Mouse (Mus musculus) retina, postnatal 7 days (tissue): ENCODE measurements around the gene Jakmip3.
A peak's percentile ranks its signal among the peaks of the same experiment; 100 is the strongest.

ENCODE experiments used
- DNase-seq: peaks from one replicate; pipeline ENCODE4 v3.0.0-alpha.2; 2012; ENCODE audit warnings: low read depth, low spot score

Gene Jakmip3

DNA sequence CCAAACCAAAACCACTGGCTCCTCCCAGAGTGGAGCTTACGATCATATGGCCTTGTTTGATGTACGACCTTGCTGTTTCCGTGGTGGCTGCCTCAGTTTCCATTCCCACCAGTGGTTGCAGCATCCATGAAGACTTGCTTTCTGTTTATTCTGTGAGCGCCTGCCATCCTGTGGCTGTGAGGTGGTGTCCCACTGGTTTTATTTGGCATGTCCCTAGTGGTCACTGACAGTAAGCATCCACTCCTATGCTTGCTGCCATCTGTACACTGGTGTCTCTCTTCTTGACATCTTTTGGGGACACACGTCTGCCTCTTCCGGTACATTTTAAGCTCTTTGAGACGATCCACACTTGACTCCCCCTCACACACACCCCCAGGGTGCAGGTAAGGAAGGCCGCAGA is 7.2 kb downstream of the Jakmip3 start:
- no peak for DNase-seq

DNA sequence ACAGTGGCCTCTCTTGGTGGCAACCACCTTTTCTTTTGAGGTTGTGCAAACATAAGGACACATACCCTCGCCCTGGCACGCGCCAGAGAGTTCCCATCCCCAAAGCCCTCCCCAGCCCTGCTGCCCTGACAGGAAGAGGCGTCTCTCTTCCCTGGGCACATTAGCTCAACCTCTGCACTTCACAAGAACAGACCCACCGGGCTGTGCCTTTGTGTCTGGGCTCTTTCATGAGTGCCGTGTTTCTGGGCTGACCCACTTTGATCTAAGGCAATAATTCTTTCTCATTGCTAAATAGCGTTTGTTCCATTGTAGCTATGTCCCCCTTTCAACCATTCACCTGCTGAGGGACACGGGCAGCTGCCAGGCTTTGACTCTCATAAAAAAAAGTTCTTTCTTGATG is 7.8 kb downstream of the Jakmip3 start:
- DNase-seq, result no peak

- DNase-seq, result no peak
Measured at GRCm38 (mm10) chr7:138955787-138956186, 15.3 kb downstream of the Jakmip3 start.

GRCm38 (mm10) chr7:138957106-138957505 is 16.6 kb downstream of the Jakmip3 start:
- DNase-seq, result no peak

GRCm38 (mm10) chr7:138959747-138960146 is 19.2 kb downstream of the Jakmip3 start:
- DNase-seq, result no peak

GRCm38 (mm10) chr7:138963756-138964155 is 23.2 kb downstream of the Jakmip3 start:
- no peak for DNase-seq

GRCm38 (mm10) chr7:138968010-138968620 is 27.6 kb downstream of the Jakmip3 start:
- no peak for DNase-seq

GRCm38 (mm10) chr7:138977510-138977909 is 37.0 kb downstream of the Jakmip3 start:
- DNase-seq, result no peak

DNA sequence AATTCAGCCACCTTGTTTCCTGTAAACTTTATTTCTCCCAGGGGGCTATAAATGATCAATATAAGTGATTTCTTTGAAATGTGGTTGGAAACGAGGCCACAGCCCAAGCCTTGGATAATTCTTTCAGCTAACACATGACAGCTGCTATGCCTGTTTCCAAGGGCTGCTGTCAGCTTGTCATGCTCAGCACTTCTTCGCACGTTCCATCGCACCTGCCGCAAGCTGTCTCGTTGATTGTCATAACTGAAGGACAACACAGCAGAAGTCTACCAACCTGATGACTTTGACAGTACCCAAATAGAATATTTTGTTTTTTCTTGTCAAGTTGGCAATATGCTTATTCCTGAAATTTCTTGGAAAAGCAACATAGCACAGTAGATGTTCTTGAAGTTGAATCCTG is 44.0 kb downstream of the Jakmip3 start:
- DNase-seq, result no peak

GRCm38 (mm10) chr7:138989156-138989555 is 48.6 kb downstream of the Jakmip3 start:
- DNase-seq, result no peak

- no peak for DNase-seq
Measured at GRCm38 (mm10) chr7:139002692-139003091, 62.2 kb downstream of the Jakmip3 start.

DNA sequence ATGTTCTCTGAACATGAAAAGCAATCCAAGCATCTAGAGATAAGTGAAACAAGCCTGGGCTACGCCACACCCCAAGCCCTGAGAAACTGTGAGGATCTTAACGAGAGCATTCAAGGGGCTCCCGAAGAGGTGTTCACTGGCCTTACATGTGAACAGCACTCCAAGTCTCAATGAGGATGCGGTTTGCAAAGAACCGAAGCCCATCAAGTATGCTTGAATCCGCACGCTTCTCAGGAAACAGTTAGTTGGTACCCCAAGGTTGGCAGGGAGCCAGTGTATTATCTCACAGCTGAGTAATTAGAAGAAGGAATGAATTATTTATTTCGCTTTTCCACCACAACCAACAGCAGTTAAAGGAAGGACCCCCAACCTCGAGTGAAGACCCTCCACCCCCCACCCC is 62.7 kb downstream of the Jakmip3 start:
- no peak for DNase-seq

- no peak for DNase-seq
Measured at GRCm38 (mm10) chr7:139009786-139010502, 69.4 kb downstream of the Jakmip3 start.

- DNase-seq, result peak; percentile 44
Measured at GRCm38 (mm10) chr7:139011027-139011426, 70.5 kb downstream of the Jakmip3 start.

DNA sequence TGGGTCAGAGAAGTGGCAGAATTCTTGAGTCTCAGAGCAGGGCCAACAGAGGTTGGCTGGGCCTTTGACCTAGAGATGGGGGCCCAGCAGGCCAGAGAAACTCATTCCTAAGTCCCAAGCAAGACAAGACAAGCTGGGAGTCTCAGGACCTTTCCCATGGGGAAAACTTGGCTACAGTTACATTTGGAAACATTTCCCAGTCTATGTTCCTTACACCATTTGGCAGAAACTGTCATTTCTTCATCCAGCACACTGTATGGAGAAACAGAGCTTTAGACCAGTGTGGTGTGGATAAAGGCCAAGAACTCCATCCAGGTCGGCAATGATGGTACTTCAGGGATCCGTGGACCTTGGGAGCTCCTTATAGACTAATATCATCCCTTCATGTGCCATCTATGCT is 71.1 kb downstream of the Jakmip3 start:
- DNase-seq, result no peak

DNA sequence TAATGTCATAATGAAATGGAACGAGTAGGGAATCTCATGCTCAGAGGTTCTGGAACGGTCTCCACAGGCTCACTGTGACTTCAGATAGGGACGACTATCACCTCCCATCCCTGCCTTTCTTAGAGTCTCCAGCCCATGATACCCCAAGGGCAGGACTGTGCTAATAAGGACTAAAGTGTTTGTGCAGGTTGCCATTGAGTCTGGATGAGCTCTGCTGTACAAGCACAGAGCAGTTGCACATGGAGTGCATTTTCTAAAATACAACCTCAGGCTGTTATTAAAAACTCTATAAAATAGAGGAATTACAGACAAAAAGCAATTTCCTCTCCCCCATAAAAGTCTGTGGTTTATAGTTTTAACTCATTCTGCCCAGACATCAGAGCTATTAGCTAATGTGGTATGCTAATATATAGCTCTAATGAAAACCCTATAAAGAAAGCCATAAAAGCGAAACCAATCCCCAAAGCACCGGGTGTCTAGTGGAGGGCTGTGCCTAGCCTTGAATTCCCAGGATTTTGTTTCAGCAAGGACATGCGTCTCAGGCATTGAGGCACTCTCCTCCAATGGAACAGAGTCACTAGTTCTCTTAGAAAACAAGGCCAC is 72.3 kb downstream of the Jakmip3 start:
- no peak for DNase-seq

GRCm38 (mm10) chr7:139015143-139015542 is 74.6 kb downstream of the Jakmip3 start:
- no peak for DNase-seq

GRCm38 (mm10) chr7:139016288-139016687 is 75.8 kb downstream of the Jakmip3 start:
- no peak for DNase-seq

DNA sequence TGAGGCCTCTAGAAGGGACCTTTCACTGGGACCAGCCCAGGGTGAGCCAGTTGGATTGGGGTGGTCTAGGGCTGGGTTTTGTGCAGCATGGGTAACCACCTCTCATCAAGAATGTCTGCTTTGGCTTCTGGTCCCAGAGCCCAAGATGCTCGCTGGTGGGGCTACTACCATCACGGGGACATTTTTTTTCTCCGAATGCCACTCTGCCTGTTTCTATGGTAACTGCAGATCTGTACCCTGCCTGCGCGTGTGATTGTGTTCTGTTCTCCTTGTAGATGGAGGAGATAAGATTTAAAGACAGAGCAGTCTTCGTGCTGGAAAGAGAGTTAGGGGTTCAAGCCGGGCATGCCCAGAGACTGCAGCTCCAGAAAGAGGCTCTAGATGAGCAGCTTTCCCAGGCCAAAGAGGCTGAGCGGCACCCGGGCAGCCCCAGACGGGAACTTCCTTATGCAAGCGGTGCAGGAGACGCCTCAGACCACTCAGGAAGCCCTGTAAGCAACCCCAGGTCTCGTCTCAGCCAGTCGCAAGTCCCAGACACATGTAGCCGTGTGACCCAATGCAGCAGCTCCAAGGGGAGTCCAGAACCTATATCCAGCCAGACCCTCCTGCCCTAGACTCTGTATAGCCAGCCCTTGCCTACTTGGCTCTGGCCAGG is 76.8 kb downstream of the Jakmip3 start:
- DNase-seq, result no peak

- no peak for DNase-seq
Measured at GRCm38 (mm10) chr7:139020884-139021283, 80.4 kb downstream of the Jakmip3 start.

- no peak for DNase-seq
Measured at GRCm38 (mm10) chr7:139021326-139021725, 80.8 kb downstream of the Jakmip3 start.

- DNase-seq, result no peak
Measured at GRCm38 (mm10) chr7:139027136-139027535, 86.6 kb downstream of the Jakmip3 start.

DNA sequence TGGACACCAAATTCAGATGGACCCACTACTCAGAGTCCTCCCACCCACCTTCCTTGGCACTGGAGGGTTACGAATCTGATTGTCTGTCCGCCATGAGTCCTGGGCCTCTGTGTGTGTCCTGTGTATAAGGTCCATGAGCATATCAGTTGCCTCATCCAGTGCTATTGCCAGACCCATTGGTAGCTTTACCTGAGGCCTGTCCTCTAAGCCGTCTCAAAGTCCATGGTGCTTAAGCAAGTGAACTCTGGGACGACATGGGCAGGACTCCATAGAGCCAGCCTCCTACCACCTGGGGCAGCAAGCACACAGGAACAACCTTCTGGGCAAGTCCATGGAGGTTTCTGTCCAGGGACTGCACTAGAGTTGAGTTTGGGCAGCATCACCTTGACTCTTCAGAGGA is 90.7 kb downstream of the Jakmip3 start:
- no peak for DNase-seq
